Mouse (Mus musculus) spleen, adult 2 months (tissue): ENCODE measurements at regions not wholly inside any gene's neighbourhood (a gene's known extent, or its start where the extent isn't known, plus 50 kb on each side); places are given as distances from the start of the nearest gene placed in this dataset.

Experiments
- CTCF ChIP-seq: fragments of 200-500 bp; IDR thresholded peaks from 2 replicates; pipeline ENCODE4 v1.5.1; 2011; ENCODE audit warnings: mild to moderate bottlenecking, inconsistent platforms; ENCODE audit not compliant: insufficient read depth, insufficient read length, insufficient replicate concordance; ENCODE audit errors: extremely low read depth
- POLR2A ChIP-seq: fragments of 200-500 bp; IDR thresholded peaks from 2 replicates; pipeline ENCODE4 v1.6.1; 2011; ENCODE audit warnings: low read depth, low read length, inconsistent platforms

- TF ChIP-seq CTCF (peak; percentile 85; the same call in 1 of the 2 replicates), POLR2A (no peak)
Measured at GRCm38 (mm10) chr2:101472449-101473115, 151.9 kb upstream of the Rag2 start.
